Mouse (Mus musculus) neutrophil, adult 5-6 weeks (primary cell): ENCODE measurements around the gene Dnph1. TPM values are rescaled to one million over a fixed set of nuclear protein-coding genes. Genes with fewer than 3 reads are reported as not detected.
"Not testable (repeated sequence)": the region's sequence is repeated elsewhere in the genome, so short reads cannot be mapped to it uniquely, and the experiment has no call there.

Experiments used
- ATAC-seq: fragments of 151-379, 151-347 bp; 2 replicates; pipeline ENCODE4 v1.8.0; 2017; ENCODE audit warnings: mild to moderate bottlenecking, moderate TSS enrichment; ENCODE audit not compliant: insufficient number of reproducible peaks, poor library complexity, low FRiP score, severe bottlenecking; ENCODE audit errors: extremely low read depth
- total RNA-seq: library from RNA; stranded (forward); fragments of 200-1000 nt; gene quantifications from 2 replicates; pipeline ENCODE4 v1.2.3, GENCODE M21; 2017

Gene Dnph1
- total RNA-seq, 1 experiment from 2014 or later, result not detected

DNA sequence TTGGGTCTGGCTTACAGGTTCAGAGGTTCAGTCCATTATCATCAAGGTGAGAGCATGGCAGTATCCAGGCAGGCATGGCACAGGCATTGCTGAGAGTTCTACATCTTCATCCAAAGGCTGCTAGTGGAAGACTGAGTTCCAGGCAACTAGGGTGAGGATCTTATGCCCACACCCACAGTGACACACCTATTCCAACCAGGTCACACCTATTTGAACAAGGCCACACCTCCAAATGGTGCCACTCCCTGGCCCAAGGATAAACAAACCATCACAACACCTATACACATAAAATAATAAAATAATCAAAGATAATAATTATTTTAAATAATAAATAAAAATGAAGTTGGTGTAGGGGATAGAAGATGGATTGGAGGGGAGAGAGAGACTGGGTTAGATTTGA lies 430 bp upstream of the Dnph1 start:
- ATAC-seq, result not testable (repeated sequence)

DNA sequence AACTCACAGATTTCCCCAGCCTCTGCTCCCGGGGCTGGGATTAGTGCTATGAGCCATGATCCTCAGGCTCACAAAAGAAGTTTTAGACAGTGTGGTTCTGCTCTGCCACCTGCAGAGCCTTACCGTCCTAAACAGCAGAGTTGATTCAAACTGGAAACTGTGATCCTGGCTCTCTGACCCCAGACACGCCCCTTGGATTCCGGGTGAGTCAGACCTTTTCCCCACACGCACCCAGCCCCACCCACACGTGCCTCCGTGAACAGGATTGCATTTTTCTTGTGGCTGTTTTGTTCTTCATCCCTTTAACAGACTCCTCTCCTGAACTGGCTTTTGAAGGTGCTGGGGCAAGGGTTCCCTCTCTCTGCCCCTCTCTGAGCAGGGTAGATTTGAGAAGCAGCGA lies 1.4 kb downstream of the Dnph1 start:
- ATAC-seq, result no peak

DNA sequence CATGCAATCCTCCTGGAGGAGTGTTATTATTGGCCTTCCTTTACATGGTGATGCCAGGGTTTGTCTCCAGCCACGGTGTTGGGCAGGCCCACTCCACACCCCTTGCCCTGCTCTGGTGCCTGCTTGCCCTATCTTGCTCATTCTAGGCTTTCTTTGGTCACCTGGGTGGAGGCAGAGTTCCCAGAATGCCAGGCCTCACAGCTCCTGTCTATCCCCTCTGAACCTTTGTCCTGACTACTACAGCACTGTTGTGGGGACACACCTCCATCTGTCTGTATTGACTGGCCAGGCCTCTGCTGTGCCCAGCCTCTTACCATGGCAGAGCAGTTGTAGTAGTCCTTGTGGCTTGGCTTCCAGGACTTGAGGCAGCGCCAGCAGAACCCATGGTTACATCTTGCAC lies 6.3 kb downstream of the Dnph1 start:
- ATAC-seq, result no peak

DNA sequence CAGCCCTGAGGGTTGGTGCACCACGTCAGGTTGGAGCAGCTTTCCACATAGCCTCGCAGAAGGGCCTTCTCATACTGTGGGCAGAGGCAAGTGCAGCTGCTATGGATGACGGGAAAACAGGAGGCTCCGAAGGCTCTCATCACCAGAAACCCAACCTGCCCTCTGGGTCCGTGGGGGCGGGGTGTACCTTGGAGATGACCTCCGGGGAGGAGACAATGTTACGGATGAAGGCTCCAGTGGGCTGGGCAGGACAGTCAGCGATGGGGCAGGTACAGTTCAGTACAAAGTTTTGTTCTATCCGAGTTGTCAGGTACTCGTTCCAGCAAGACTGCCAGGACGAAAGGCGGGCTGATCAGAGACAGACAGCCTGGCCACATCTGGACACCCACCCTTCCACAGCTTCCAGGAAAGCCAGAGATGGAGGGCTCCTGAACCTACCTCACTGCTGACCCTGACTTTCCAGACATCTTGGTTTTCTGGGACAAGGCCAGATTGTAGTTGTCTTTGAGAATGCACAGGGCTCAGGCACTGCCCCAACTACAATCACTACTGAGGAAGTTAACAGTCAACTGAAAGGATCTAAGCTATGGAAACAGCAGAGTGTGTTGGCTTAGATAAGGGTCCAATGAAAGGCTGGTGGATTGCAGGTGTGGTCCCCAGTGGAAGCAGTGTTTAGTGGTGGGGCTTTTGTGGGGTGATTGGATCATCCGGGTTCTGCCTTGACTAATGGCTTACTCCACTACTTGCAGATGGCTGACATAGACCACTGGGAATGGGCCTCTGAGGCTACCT lies 7.5 kb downstream of the Dnph1 start:
- no peak for ATAC-seq

DNA sequence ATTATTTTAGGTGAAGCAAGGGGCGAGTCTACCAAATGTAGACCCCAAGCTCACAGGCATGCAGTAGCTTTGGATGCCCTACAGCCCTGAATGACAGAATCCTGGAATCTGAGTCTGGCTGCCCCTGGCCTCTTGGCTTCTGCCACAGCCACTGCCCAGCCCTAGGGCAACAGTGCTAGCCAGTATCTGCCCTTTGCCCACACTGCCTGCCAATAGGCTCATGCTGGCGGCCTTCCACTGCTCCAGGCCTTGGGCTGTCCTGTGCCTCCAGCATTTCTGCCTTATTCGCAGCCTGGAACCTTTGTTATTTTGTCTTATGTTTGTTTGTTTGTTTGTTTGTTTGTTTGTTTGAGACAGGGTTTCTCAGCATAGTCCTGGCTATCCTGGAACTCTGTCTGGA lies 9.1 kb downstream of the Dnph1 start:
- ATAC-seq, result no peak

DNA sequence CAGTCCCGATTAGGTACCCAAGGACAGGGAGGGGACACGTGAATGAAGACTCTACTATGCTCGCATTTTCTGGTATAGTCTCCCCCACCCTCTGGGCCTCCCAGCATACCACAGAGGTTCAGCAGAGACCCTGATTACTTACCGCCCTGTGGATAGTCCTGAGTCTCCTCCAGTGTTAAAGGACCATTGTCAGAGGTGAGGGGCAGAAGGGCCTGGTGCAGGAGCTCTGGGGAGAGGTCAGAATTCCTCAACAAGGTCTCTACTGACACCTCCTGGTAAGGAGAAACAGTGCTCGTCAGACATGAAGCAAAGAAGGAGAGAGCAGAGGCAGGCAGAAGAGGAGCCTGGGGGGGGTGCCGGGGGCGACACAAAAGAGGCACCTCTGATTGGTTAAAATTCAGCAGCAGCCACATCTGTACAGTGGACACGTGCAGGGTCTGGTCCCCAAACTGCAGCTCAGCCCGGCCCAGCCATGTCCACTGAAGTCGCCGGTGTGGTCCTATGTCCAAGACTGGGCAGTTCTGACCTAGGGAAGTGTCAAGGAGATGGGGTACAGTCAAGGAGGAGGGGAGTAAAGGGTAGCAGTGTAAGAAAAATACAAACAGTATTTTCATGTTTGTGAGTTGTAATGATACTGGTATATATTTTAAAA lies 14.7 kb downstream of the Dnph1 start:
- ATAC-seq, result no peak

DNA sequence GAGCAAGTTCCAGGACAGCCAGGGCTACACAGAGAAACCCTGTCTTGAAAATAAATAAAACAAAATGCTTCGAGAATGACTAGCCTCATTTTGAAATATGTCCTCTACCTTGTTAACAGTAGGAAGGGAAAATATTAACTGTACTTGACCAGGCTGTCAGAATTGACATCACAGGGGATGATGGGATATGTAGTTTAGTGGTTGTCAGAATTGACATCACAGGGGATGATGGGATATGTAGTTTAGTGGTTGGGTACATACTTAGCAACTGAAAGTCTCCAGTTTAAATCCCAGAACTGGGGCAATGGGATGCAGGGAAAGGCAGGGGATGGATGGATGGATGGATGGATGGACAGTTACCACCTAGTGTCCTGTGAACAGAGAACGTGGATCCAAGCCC lies 16.8 kb downstream of the Dnph1 start:
- ATAC-seq, result no peak

DNA sequence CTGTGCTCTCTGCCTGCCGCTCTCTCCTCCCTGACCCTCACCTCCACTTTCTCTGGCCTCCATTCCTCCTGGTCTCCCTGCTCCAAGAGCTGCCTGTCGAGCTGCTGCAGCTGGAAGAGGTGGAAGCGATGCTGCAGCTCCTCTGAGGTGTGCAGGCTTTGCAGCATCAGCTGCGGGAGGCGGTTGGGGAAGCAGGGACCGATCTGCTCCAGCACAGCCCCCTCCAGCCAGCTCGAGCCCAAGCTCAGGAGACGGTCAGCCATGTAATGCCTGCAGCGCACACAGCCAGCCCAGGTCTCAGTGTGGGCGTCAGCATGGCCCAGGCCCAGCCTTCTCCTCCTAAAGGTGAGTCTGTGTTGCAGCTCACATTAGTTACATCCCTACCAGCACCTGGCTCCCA lies 23.5 kb downstream of the Dnph1 start:
- ATAC-seq, result no peak

DNA sequence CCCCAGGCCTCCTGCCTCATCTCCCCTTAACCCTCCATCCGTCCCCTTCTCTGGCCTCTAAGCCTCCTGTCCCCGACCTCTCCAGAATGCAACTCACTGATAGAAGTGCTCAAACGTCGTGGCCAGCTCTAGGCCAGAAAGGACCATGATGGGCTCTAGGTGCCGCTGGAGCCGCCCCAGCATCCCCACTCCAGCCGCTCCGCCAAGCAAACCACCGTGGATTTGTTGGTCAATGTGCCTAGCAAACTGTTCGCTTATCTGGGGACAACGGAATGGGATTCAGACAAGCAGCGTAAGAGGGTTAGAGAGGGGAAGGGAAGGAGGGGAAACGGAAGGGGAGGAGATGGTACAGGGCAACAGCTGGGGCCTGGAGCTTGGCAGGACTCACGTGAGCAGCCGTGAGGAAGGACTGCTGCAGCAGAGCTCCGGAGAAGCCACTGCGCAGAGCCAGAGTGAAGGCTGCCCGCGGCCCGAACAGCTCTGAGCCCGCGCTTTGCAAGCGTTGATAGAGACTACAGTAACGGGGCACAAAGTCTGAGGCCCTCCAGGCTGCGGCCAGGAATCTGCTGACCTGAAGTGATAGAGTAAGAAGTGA lies 24.0 kb downstream of the Dnph1 start:
- no peak for ATAC-seq

DNA sequence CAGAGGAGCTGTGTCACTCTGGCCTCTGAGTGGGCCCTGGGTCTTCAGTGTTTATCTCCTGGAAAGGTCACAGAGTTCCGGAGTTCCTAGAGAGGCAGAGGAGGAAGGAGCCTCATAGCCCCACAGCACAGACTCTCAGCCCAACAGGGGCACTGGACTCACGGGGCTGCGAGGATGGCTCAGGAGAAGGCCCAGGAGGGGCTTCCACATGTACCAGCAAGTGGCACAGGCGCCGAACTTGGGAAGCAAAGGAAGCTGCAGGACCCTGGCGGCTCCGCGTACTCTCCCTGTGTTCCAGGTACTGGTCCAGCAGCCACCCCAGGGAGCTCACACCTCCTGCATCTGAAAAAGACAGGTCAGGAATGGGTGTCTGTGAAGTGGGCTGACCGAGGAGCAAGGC lies 24.7 kb downstream of the Dnph1 start:
- no peak for ATAC-seq

DNA sequence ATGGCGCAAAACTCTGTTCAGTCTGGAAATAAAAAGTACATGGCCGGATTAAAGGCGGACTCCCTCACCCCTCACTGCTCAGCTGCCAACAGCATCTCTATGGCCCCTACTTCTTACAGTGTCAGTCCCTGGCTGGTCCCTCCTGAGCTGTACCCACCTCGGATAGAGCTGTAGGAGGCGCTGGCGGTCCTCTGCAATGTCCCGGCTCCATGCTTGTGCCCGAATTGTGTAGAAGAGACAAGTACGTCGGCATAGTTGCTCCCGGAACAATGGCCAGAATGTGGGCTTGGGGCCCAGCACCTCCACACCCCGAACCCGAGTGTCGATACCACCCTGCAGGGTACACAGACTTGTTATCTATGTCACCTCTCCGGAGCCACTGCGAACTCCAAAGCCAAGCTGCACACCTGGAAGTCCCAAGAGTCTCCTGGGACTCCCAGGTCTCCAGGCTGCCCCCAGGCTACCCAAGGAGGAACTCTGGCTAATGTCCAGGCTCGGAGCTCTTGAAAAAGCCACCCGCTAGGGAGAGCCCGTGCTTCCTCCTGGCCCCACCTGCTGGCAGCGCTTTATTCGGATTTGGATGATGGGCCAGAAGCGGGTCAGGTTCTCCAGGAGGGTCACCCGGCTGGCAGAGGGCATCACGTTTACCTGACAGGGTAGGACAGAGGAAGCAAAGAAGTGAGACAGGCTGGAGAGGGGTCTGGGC lies 25.6 kb downstream of the Dnph1 start:
- no peak for ATAC-seq

DNA sequence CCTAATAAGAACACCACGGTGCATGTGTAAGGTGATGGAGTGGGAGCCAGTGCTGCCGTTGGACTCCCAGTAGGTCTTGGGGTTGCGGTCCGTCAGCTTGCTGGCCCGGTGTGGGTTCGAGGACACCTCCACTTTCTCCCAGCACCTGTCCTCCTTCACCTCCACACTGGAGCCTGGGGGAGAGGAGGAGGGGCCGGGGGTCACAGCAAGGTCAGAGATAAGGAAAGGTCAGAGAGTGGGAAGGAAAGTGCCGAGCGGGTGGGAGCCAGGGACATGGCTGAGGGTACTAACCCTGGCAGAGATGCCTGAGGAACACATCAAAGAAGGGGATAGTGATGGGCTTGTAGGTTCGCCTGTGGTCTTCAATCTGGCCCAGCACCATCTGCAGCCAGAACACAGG lies 28.6 kb downstream of the Dnph1 start:
- no peak for ATAC-seq

DNA sequence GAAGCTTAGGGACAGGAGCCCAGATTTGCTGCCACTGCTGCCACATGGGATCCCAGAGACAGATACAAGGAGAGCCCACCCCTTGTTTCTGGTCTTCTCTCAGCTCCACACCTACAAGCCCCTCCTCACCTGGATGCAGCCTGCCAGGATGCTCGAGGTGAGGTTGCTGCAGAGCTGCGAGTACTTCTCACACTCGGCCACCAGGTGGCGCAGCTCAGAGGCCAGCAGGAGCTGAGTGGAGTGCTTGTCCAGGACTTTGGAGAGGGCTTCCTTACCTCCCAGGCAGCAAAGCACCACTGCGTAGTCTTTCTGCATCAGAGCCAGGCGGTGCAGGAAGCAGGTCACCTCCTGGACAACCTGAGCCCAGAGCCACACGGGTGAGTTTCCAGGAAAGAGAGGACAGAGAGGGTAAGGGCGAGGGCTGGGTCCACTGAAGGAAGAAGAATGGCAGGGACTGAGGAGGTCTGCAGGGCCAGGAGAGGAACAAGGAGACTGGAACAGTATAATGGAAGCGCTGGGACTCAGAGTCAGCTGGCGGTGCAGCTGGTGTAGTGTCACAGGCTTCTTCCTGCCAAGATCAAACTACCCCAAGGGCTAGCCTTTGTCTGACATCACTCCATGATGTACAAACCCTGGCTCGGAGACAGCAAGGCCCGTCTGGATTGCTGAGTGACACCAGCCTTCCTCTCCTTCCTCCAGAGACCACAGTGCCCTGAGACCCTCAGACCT lies 29.2 kb downstream of the Dnph1 start:
- ATAC-seq, result peak; percentile 52

DNA sequence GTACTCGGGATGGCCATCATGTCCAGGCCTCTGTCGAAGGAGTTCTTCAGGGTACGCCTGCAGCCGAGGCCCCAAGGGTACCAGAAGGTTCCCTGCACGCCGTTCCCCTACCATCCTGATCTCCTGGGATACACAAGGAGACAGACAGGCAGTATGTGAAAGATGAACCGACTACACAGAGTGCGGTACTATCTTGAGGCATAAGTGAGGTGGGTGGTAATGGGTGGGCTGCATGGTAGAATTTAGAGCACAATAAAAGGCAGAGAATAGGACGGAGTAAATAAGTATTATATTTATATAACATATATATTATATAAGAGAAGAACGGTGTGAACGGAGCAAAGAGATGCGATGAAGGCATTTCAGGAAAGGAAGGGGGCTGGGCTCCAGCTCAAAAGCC lies 47.1 kb downstream of the Dnph1 start:
- ATAC-seq, result no peak

DNA sequence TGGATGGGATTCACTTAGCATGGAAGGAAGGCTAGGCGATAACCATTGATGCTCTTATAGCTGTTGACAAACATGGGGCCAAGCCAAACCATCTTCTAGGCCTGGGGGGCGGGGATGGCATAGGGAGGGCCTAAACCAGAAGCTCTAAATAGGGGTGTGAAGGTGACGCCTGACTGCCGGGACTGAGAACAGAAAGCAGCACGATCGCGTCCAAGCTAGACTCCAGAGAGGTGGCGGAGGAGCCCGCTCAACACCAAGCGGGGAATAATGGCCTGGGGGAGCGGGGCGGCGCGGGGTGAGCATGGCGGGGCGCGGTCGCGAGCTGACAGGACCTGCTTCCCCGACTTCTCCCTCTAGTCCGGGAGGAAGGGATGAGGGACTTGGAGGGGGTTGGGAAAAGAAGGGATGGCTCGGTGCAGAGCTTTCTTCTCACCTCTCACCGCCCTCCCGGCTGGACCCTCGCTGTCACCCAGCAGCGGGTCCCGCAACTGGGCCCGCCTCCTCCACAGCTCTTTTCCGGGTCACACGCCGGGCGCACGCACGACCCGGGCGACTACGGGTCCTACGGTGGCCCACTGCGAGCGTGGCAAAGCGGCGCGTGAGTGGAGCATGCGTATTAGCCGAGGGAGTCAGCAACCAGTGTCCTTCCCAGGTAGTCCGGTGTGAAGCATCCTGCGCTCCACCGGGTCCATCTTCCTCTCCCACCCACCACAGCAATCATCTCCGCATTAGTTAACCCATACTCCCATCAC lies 49.5 kb downstream of the Dnph1 start, which contains the start of gene Cul9:
Gene Cul9 (minus strand): TSS at position 576 of the 752 bp plus-strand sequence.
- no peak for ATAC-seq

DNA sequence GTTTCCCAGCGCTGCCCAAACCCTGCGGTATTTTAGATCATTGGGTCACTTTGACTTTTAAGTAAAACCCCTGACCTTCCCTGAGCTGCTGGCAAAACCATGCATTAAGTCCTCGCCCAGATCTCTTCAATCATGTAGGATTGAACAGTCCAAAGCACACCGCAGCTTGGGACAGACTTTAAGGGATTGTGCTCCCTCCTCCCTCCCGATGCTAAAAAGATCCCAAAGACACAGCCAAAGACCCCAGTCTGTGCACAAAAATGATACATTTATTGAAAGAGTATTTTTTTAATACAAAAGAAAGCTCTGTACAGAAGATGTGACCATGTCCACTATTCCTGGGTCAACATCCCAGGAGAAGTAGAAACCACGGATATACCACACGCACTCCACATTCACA lies 50.1 kb downstream of the Dnph1 start:
- no peak for ATAC-seq

DNA sequence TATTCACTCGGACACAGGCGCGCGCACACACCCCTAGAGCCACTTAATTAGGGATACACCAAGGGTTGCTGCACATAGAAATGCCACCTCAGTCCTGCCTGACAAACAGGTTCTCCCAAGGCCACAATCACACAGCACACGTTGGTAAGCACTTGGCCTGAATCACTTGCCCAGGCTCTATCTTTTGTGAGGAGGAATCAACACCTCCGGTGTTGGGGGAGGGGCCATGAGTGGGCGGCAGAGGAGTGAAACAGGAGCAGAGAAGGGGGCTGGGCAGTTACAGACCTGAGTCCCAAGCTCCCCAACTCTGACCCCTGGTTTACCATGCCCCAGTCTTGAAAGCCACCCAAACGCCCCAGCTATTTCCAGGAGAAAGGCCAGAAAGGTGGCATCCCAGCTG lies 50.5 kb downstream of the Dnph1 start:
- no peak for ATAC-seq

DNA sequence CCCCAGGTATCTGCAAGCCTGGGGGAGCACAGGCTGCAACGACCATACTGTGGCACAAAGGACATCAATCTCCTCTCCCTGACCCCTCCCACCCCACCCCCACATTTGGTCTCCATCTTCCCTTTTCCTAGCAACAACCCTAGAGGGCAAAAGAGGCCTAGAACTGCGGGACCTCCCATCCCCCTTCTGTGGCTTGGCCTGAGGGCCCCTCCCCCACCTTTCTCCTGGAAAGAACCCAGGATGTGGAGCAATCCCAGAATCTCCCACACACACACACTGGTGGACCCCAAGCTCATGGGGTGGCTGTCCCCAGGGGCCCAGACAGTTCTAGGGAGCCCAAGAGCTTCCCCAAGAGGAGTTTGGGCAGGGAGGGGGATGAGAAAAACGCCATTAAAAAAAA lies 51.4 kb downstream of the Dnph1 start:
- no peak for ATAC-seq
